Comparison of ENCODE assay signal across 13 mouse cellular contexts in the genomic region with DNA sequence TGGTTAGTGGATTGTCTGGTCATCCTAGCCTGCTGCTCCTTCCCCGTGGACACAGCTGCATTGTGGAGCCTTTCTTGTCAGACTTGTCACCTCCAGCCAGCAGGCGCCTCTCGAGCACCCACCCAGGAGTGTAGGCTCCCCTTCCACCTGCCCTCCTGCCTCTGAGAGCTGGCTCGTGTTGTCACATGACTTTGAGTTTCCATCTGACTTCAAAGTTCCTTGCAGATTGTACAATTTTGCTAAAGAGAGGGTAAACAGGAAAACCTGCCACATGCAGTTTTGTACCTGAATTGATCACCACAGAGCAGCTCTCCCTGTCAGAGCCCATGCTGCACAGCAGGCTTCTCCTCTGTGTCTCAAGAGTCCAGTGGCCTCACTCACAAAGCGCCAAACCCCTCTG.
"Had no signal": no experiment of that assay in that cellular context is flagged by ENCODE, and none has a peak within 500 bp of the region (broad histone marks: within the 10 kb centered on the region; RNA-seq: fewer than 3 reads in every experiment).

No protein-coding gene starts in this region.

- H3K27ac ChIP-seq: intestine, embryonic 15.5 days; left cerebral cortex, adult 2 months; liver, embryonic 13.5 days; midbrain, embryonic 15.5 days had no signal

- H3K9ac ChIP-seq: intestine, embryonic 15.5 days; liver, embryonic 13.5 days; midbrain, embryonic 15.5 days had no signal

- H3K9me3 ChIP-seq: intestine, embryonic 15.5 days; liver, embryonic 13.5 days; midbrain, embryonic 15.5 days had no signal

- H3K36me3 ChIP-seq: intestine, embryonic 15.5 days; liver, embryonic 13.5 days; midbrain, embryonic 15.5 days had no signal

- DNase-seq: kidney, adult 18-20 months; kidney, adult 9 months; kidney, postnatal 10 days; kidney, postnatal 36 days; layer of hippocampus, postnatal 36 days; liver, embryonic 13.5 days; lung, adult 2 months; lung, postnatal 14 days; lung, postnatal 4 days had no signal

- H3K27me3 ChIP-seq: intestine, embryonic 15.5 days; liver, embryonic 13.5 days; midbrain, embryonic 15.5 days had no signal

- H3K4me1 ChIP-seq: intestine, embryonic 15.5 days; liver, embryonic 13.5 days; midbrain, embryonic 15.5 days had no signal

- H3K4me2 ChIP-seq: intestine, embryonic 15.5 days; liver, embryonic 13.5 days; midbrain, embryonic 11.5 days; midbrain, embryonic 15.5 days had no signal

- ATAC-seq: intestine, embryonic 15.5 days; midbrain, embryonic 15.5 days had no signal

- H3K4me3 ChIP-seq: intestine, embryonic 15.5 days; left cerebral cortex, adult 2 months; liver, embryonic 13.5 days; midbrain, embryonic 15.5 days had no signal
